8 mouse cellular contexts compared by ENCODE assay signal in the genomic region with DNA sequence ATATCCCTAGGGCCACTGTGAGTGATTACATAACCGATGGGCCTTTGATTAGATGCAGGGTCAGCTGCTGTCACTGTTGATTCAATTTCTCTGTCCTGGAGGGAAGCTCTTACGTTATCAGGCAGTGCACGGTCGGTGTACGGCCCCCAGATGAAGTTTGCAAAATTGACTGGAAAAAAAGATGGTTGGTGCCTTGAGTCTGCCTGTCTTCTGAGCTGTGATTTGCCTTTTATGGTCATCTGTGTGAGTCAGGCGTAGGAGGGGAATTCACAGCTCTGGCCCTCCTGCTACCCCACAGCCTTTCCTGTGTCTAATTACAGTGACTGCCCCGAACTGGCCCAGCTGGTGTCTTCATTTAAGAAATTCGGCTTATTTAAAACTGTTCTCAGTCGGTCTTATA. TPM values are rescaled to one million over a fixed set of nuclear protein-coding genes. Genes with fewer than 3 reads are reported as not detected.
DNase-seq lines count a peak whose midpoint lies in the region; ATAC-seq and TF ChIP-seq lines count a peak whose summit lies in the region.

No protein-coding gene starts in this region.

- 71% methylated on average over 9 of the region's 9 CpGs for WGBS in spleen, adult 2 months
- 43% methylated on average over 9 of the region's 9 CpGs for WGBS in hindbrain, embryonic 12.5 days
- 60% methylated on average over 9 of the region's 9 CpGs for WGBS in liver, embryonic 12.5 days (ENCODE audit: insufficient replicate concordance)

- no peaks in the 10 kb centered on the region for H3K9me3 ChIP-seq in hindbrain, embryonic 12.5 days (replicated peaks)
- no peaks in the 10 kb centered on the region for H3K9me3 ChIP-seq in liver, embryonic 12.5 days (replicated peaks)

- no peaks in the 10 kb centered on the region for H3K27me3 ChIP-seq in spleen, adult 2 months (ENCODE audit: control insufficient read depth, insufficient read depth, low read length)
- H3K27me3 ChIP-seq in hindbrain, embryonic 12.5 days = no peaks in the 10 kb centered on the region
- no peaks in the 10 kb centered on the region for H3K27me3 ChIP-seq in liver, embryonic 12.5 days (replicated peaks)

- peaks cover 5% of the 10 kb centered on the region; the same call in 1 of the 2 replicates for H3K4me1 ChIP-seq in spleen, adult 2 months (ENCODE audit: control insufficient read depth, insufficient read depth, insufficient read length)
- peaks cover 19% of the 10 kb centered on the region for H3K4me1 ChIP-seq in hindbrain, embryonic 12.5 days
- H3K4me1 ChIP-seq in liver, embryonic 12.5 days = peaks cover 21% of the 10 kb centered on the region; the same call in 1 of the 2 replicates

- no peak for TF ChIP-seq POLR2A in spleen, adult 2 months (IDR thresholded peaks at IDR 0.05; ENCODE audit: low read depth, low read length)

- DNase-seq in frontal cortex, adult 2 months (ENCODE audit: extremely low spot score in 1 of 2, low spot score in 1 of 2) = peak; percentile 66 to 76
- DNase-seq in frontal cortex, postnatal 14 days (ENCODE audit: low spot score in 2 of 2) = no peak
- peak; percentile 8 to 14 for DNase-seq in spleen, adult 2 months (ENCODE audit: low read depth in 1 of 2, low spot score in 2 of 2)
- DNase-seq in spleen, postnatal 4 days (ENCODE audit: low spot score in 2 of 2) = no peak
- DNase-seq in thymus, postnatal 0 days (ENCODE audit: low spot score) = no peak

- H3K4me3 ChIP-seq in spleen, adult 2 months (ENCODE audit: extremely low read depth, insufficient read depth, insufficient read length) = no peak overlapping the region
- no peak overlapping the region for H3K4me3 ChIP-seq in hindbrain, embryonic 12.5 days
- H3K4me3 ChIP-seq in liver, embryonic 12.5 days = no peak overlapping the region

- TF ChIP-seq CTCF in spleen, adult 2 months (IDR thresholded peaks at IDR 0.05; ENCODE audit: extremely low read depth, insufficient read depth, insufficient read length, insufficient replicate concordance) = no peak

- peaks cover 15% of the 10 kb centered on the region; the same call in 1 of the 2 replicates for H3K36me3 ChIP-seq in spleen, adult 2 months (ENCODE audit: control insufficient read depth, insufficient read depth, low read length)
- H3K36me3 ChIP-seq in hindbrain, embryonic 12.5 days = peaks cover 15% of the 10 kb centered on the region
- H3K36me3 ChIP-seq in liver, embryonic 12.5 days = peaks cover 99% of the 10 kb centered on the region

- peak; percentile 61 for ATAC-seq in hindbrain, embryonic 12.5 days (ENCODE audit: low FRiP score)
- 0 out of 2 replicates have a peak, but pooled peaks have one; percentile 36 for ATAC-seq in monocyte, adult 5-6 weeks (replicated peaks; ENCODE audit: insufficient number of reproducible peaks, low FRiP score, low TSS enrichment, poor library complexity, severe bottlenecking)
- ATAC-seq in liver, embryonic 12.5 days = no peak

- H3K27ac ChIP-seq in spleen, adult 2 months (ENCODE audit: insufficient read depth, low read length) = peak overlapping the region; percentile 82; the same call in 1 of the 2 replicates
- peak overlapping the region; percentile 26 for H3K27ac ChIP-seq in hindbrain, embryonic 12.5 days
- H3K27ac ChIP-seq in liver, embryonic 12.5 days = no peak overlapping the region

- H3K4me2 ChIP-seq in hindbrain, embryonic 12.5 days (replicated peaks) = no peak overlapping the region
- H3K4me2 ChIP-seq in liver, embryonic 12.5 days = no peak overlapping the region

- no peak overlapping the region for H3K9ac ChIP-seq in hindbrain, embryonic 12.5 days
- no peak overlapping the region for H3K9ac ChIP-seq in liver, embryonic 12.5 days

RNA-seq across cellular contexts. Expression of a gene that starts 16.7 kb away (rescaled TPM):
- polyA plus RNA-seq in frontal cortex, adult 2 months (2012; rRNA removed) = 41.2 and 42.3 TPM in 2 replicates
- 0.22 and 0.29 TPM in 2 replicates for polyA plus RNA-seq in spleen, adult 2 months (2012; rRNA removed)
- 5.7 and 6.8 TPM in 2 replicates for polyA plus RNA-seq in hindbrain, embryonic 12.5 days (2016; fragmentation: Nextera tagmentation; extraction: Ambion mirVana)
- 0.10 to 1.3 TPM (median 0.32 TPM) in 3 replicates for total RNA-seq in monocyte, adult 5-6 weeks (2017)
- 0.21 and 0.38 TPM in 2 replicates for polyA plus RNA-seq in thymus, postnatal 0 days (2015; fragmentation: Nextera tagmentation; extraction: Ambion mirVana)
- 0.98 and 1.0 TPM in 2 replicates for polyA plus RNA-seq in liver, embryonic 12.5 days (2016; fragmentation: Nextera tagmentation; extraction: Ambion mirVana)

RNA-seq across cellular contexts. Expression of a gene that starts 52.9 kb away (rescaled TPM):
- polyA plus RNA-seq in frontal cortex, adult 2 months (2012; rRNA removed) = 33.9 and 34.3 TPM in 2 replicates
- polyA plus RNA-seq in spleen, adult 2 months (2012; rRNA removed) = 15.1 and 17.3 TPM in 2 replicates
- polyA plus RNA-seq in hindbrain, embryonic 12.5 days (2016; fragmentation: Nextera tagmentation; extraction: Ambion mirVana) = 44.8 and 46.3 TPM in 2 replicates
- 16.1 to 31.0 TPM (median 19.5 TPM) in 3 replicates for total RNA-seq in monocyte, adult 5-6 weeks (2017)
- 57.6 and 65.8 TPM in 2 replicates for polyA plus RNA-seq in thymus, postnatal 0 days (2015; fragmentation: Nextera tagmentation; extraction: Ambion mirVana)
- 135 and 142 TPM in 2 replicates for polyA plus RNA-seq in liver, embryonic 12.5 days (2016; fragmentation: Nextera tagmentation; extraction: Ambion mirVana)

Comparison
In these comparisons a context has a peak if more than half of its experiments do, and no peak if none do; other contexts are left out.
1. DNase-seq: peak in frontal cortex, adult 2 months (2 of 2) and spleen, adult 2 months (2 of 2); none in frontal cortex, postnatal 14 days (0 of 2), spleen, postnatal 4 days (0 of 2) and thymus, postnatal 0 days (single experiment).